Mouse (Mus musculus): ENCODE data around the gene Gm21698. TPM values are rescaled to one million over a fixed set of nuclear protein-coding genes. Genes with fewer than 3 reads are reported as not detected.
A peak's percentile ranks its signal among the peaks of the same experiment; 100 is the strongest.
"Not testable (repeated sequence)": the region's sequence is repeated elsewhere in the genome, so short reads cannot be mapped to it uniquely, and the experiment has no call there.

Gm21698 gene
- polyA plus RNA-seq (2014; fragmentation: Nextera tagmentation; extraction: Ambion mirVana): not detected in 2 replicates

DNA sequence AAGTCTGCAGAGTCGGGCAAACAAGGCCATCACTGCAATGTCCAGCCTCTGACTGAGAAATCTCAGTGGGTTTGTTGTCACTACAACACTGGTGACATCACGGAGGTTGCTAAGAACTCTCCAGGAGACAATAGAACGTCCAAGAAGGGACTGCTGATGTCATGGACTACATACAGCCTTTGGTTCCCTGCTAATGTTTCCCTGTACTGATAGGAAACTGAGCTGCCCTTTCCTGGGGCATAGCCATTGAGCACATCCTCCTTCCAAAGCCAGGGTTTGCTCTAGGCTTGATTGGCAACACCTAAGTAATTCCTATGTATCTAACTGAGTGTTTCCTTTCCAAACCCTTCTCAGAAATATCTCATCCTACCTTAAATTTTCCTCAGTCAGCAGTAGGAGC is at the start of gene Gm21698:
Gene Gm21698, minus strand, starts transcription at position 101 of the 400 bp plus-strand sequence.
- not testable (repeated sequence) for H3K4me3 ChIP-seq (ENCODE audit: low read depth, low read length); ATAC-seq; H3K9ac ChIP-seq (ENCODE audit: low read length); DNase-seq (ENCODE audit: low spot score); H3K4me2 ChIP-seq (ENCODE audit: low read length); H3K9me3 ChIP-seq (replicated peaks; ENCODE audit: control insufficient read depth, low read length); H3K36me3 ChIP-seq (ENCODE audit: control insufficient read depth, insufficient read depth, low read length); H3K27ac ChIP-seq (ENCODE audit: low read depth, low read length); H3K4me1 ChIP-seq (ENCODE audit: control insufficient read depth, insufficient read depth, low read length); H3K27me3 ChIP-seq (replicated peaks; ENCODE audit: control insufficient read depth, insufficient read depth, low read length)
- no CpG with 5 or more reads among the region's 3 CpGs for WGBS

- not testable (repeated sequence) for H3K4me3 ChIP-seq (ENCODE audit: low read depth, low read length); H3K9ac ChIP-seq (ENCODE audit: low read length); H3K36me3 ChIP-seq (ENCODE audit: control insufficient read depth, insufficient read depth, low read length); H3K4me2 ChIP-seq (ENCODE audit: low read length); ATAC-seq; H3K27ac ChIP-seq (ENCODE audit: low read depth, low read length); H3K27me3 ChIP-seq (replicated peaks; ENCODE audit: control insufficient read depth, insufficient read depth, low read length); H3K9me3 ChIP-seq (replicated peaks; ENCODE audit: control insufficient read depth, low read length); H3K4me1 ChIP-seq (ENCODE audit: control insufficient read depth, insufficient read depth, low read length); DNase-seq (ENCODE audit: low spot score)
- WGBS: no CpG with 5 or more reads among the region's 3 CpGs
Observed at GRCm38 (mm10) chr5:26022816-26023215, 34.4 kb upstream of the Gm21698 start, which contains the start of gene Gm5862. Gm5862 (minus strand) TSS chr5:26022916.

DNA sequence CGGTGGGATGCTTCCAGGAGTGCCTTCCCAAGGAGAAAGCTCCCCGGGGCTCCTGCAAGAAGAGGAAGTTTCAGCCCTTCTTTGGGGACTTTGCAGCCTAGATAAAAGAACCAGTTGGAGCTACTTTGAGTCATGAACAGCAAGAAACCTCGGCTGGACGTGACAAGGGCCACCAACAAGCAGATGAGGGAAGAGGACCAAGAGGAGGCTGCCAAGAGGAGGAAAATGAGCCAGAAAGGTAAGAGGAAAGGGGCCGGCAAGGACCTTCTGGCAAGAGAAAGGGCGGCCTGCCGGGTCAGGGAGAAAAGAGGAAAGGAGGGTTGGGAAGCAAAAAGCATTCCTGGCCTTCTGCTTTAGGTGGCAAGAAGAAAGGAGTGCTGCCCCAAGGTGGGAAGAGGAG is 19.2 kb upstream of the Gm21698 start:
- DNase-seq (ENCODE audit: low spot score); H3K27me3 ChIP-seq (replicated peaks; ENCODE audit: control insufficient read depth, insufficient read depth, low read length); H3K4me3 ChIP-seq (ENCODE audit: low read depth, low read length); H3K36me3 ChIP-seq (ENCODE audit: control insufficient read depth, insufficient read depth, low read length); H3K4me1 ChIP-seq (ENCODE audit: control insufficient read depth, insufficient read depth, low read length); H3K9me3 ChIP-seq (replicated peaks; ENCODE audit: control insufficient read depth, low read length); H3K27ac ChIP-seq (ENCODE audit: low read depth, low read length); H3K9ac ChIP-seq (ENCODE audit: low read length): not testable (repeated sequence)
- H3K4me2 ChIP-seq (ENCODE audit: low read length): peak overlapping the region; percentile 74; the same call in 1 of the 2 replicates
- 78% methylated on average over 6 of the region's 7 CpGs for WGBS
- 0 out of 2 replicates have a peak, but pooled peaks have one; percentile 10 for ATAC-seq

- H3K4me1 ChIP-seq (ENCODE audit: control insufficient read depth, insufficient read depth, low read length); H3K9me3 ChIP-seq (replicated peaks; ENCODE audit: control insufficient read depth, low read length); H3K27ac ChIP-seq (ENCODE audit: low read depth, low read length); H3K27me3 ChIP-seq (replicated peaks; ENCODE audit: control insufficient read depth, insufficient read depth, low read length); H3K36me3 ChIP-seq (ENCODE audit: control insufficient read depth, insufficient read depth, low read length): not testable (repeated sequence)
- H3K4me3 ChIP-seq (ENCODE audit: low read depth, low read length): peak overlapping the region; percentile 36
- H3K4me2 ChIP-seq (ENCODE audit: low read length): peak overlapping the region; percentile 74
- 21% methylated on average over 45 of the region's 45 CpGs for WGBS
- H3K9ac ChIP-seq (ENCODE audit: low read length): peak overlapping the region; percentile 49
- DNase-seq (ENCODE audit: low spot score): peak; percentile 59
- ATAC-seq: peak; percentile 91
Observed at GRCm38 (mm10) chr5:26006937-26007695, 18.7 kb upstream of the Gm21698 start.

DNA sequence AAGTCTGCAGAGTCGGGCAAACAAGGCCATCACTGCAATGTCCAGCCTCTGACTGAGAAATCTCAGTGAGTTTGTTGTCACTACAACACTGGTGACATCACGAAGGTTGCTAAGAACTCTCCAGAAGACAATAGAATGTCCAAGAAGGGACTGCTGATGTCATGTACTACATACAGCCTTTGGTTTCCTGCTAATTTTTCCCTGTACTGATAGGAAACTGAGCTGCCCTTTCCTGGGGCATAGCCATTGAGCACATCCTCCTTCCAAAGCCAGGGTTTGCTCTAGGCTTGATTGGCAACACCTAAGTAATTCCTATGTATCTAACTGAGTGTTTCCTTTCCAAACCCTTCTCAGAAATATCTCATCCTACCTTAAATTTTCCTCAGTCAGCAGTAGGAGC is 16.2 kb upstream of the Gm21698 start, which contains the start of gene Gm1979:
Gene Gm1979, minus strand, starts transcription at position 101 of the 400 bp plus-strand sequence.
- ATAC-seq; H3K9me3 ChIP-seq (replicated peaks; ENCODE audit: control insufficient read depth, low read length): not testable (repeated sequence)
- 100% methylated on average over 1 of the region's 2 CpGs for WGBS

GRCm38 (mm10) chr5:25972563-25972962 is 15.9 kb downstream of the Gm21698 start, which contains the start of gene Gm21680:
Gm21680 (minus strand) TSS chr5:25972663.
- H3K4me3 ChIP-seq (ENCODE audit: low read depth, low read length); DNase-seq (ENCODE audit: low spot score); H3K27ac ChIP-seq (ENCODE audit: low read depth, low read length); ATAC-seq; H3K4me1 ChIP-seq (ENCODE audit: control insufficient read depth, insufficient read depth, low read length); H3K36me3 ChIP-seq (ENCODE audit: control insufficient read depth, insufficient read depth, low read length); H3K9ac ChIP-seq (ENCODE audit: low read length); H3K27me3 ChIP-seq (replicated peaks; ENCODE audit: control insufficient read depth, insufficient read depth, low read length); H3K4me2 ChIP-seq (ENCODE audit: low read length); H3K9me3 ChIP-seq (replicated peaks; ENCODE audit: control insufficient read depth, low read length): not testable (repeated sequence)
- no CpG with 5 or more reads among the region's 2 CpGs for WGBS

More for the DNA sequence above, 16.2 kb upstream of the Gm21698 start, which contains the start of gene Gm1979:
- H3K27ac ChIP-seq (ENCODE audit: low read depth, low read length); H3K4me3 ChIP-seq (ENCODE audit: low read depth, low read length); H3K4me2 ChIP-seq (ENCODE audit: low read length); H3K4me1 ChIP-seq (ENCODE audit: control insufficient read depth, insufficient read depth, low read length); H3K36me3 ChIP-seq (ENCODE audit: control insufficient read depth, insufficient read depth, low read length); H3K9ac ChIP-seq (ENCODE audit: low read length); H3K27me3 ChIP-seq (replicated peaks; ENCODE audit: control insufficient read depth, insufficient read depth, low read length); DNase-seq (ENCODE audit: low spot score): not testable (repeated sequence)

GRCm38 (mm10) chr5:25957050-25957449 is 31.4 kb downstream of the Gm21698 start:
- WGBS: 68% methylated on average over 16 of the region's 17 CpGs
- not testable (repeated sequence) for H3K4me1 ChIP-seq (ENCODE audit: control insufficient read depth, insufficient read depth, low read length); ATAC-seq; H3K9ac ChIP-seq (ENCODE audit: low read length); DNase-seq (ENCODE audit: low spot score); H3K36me3 ChIP-seq (ENCODE audit: control insufficient read depth, insufficient read depth, low read length); H3K9me3 ChIP-seq (replicated peaks; ENCODE audit: control insufficient read depth, low read length); H3K27me3 ChIP-seq (replicated peaks; ENCODE audit: control insufficient read depth, insufficient read depth, low read length); H3K4me3 ChIP-seq (ENCODE audit: low read depth, low read length); H3K27ac ChIP-seq (ENCODE audit: low read depth, low read length)
- 0 out of 2 replicates have a peak overlapping the region, but pooled peaks have one; percentile 36 for H3K4me2 ChIP-seq (ENCODE audit: low read length)

- not testable (repeated sequence) for H3K9ac ChIP-seq (ENCODE audit: low read length); H3K4me3 ChIP-seq (ENCODE audit: low read depth, low read length); H3K27ac ChIP-seq (ENCODE audit: low read depth, low read length); H3K27me3 ChIP-seq (replicated peaks; ENCODE audit: control insufficient read depth, insufficient read depth, low read length); H3K9me3 ChIP-seq (replicated peaks; ENCODE audit: control insufficient read depth, low read length); H3K4me1 ChIP-seq (ENCODE audit: control insufficient read depth, insufficient read depth, low read length); DNase-seq (ENCODE audit: low spot score); H3K36me3 ChIP-seq (ENCODE audit: control insufficient read depth, insufficient read depth, low read length)
- H3K4me2 ChIP-seq (ENCODE audit: low read length): peak overlapping the region; percentile 36
- WGBS: 41% methylated on average over 32 of the region's 32 CpGs
- ATAC-seq: peak; percentile 65
Observed at GRCm38 (mm10) chr5:25956611-25957010, 31.8 kb downstream of the Gm21698 start.

- H3K4me1 ChIP-seq (ENCODE audit: control insufficient read depth, insufficient read depth, low read length); H3K9ac ChIP-seq (ENCODE audit: low read length); H3K27ac ChIP-seq (ENCODE audit: low read depth, low read length); ATAC-seq; H3K36me3 ChIP-seq (ENCODE audit: control insufficient read depth, insufficient read depth, low read length); H3K4me2 ChIP-seq (ENCODE audit: low read length); H3K27me3 ChIP-seq (replicated peaks; ENCODE audit: control insufficient read depth, insufficient read depth, low read length); H3K9me3 ChIP-seq (replicated peaks; ENCODE audit: control insufficient read depth, low read length); H3K4me3 ChIP-seq (ENCODE audit: low read depth, low read length); DNase-seq (ENCODE audit: low spot score): not testable (repeated sequence)
- 87% methylated on average over 2 of the region's 2 CpGs for WGBS
Observed at GRCm38 (mm10) chr5:25954317-25954716, 34.1 kb downstream of the Gm21698 start, which contains the start of gene Gm21671. Gm21671 (minus strand) TSS chr5:25954417.
